ENCODE assay signal across 8 mouse cellular contexts in genomic region chr19:43615074-43615445, GRCm38 (mm10). TPM values are rescaled to one million over a fixed set of nuclear protein-coding genes. Genes with fewer than 3 reads are reported as not detected.
DNase-seq lines count a peak whose midpoint lies in the region; ATAC-seq lines count a peak whose summit lies in the region.

No protein-coding gene starts in this region.

- peaks cover 56% of the 10 kb centered on the region for H3K4me1 ChIP-seq in heart, embryonic 10.5 days
- peaks cover 40% of the 10 kb centered on the region for H3K4me1 ChIP-seq in hindbrain, embryonic 12.5 days
- H3K4me1 ChIP-seq in midbrain, embryonic 14.5 days (ENCODE audit: control insufficient read depth, insufficient read depth, low read length), result peaks cover 13% of the 10 kb centered on the region; the same call in 1 of the 2 replicates

- no peak for ATAC-seq in hindbrain, embryonic 12.5 days (ENCODE audit: low FRiP score)
- no peak for ATAC-seq in midbrain, embryonic 14.5 days (ENCODE audit: low FRiP score, low TSS enrichment)

- peak overlapping the region; percentile 56 for H3K4me3 ChIP-seq in heart, embryonic 10.5 days
- peak overlapping the region; percentile 30 for H3K4me3 ChIP-seq in hindbrain, embryonic 12.5 days
- H3K4me3 ChIP-seq in midbrain, embryonic 14.5 days (replicated peaks; ENCODE audit: low read depth, low read length), result peak overlapping the region; percentile 30

- peak overlapping the region; percentile 54 for H3K4me2 ChIP-seq in hindbrain, embryonic 12.5 days (replicated peaks)
- peak overlapping the region; percentile 56 for H3K4me2 ChIP-seq in midbrain, embryonic 14.5 days (ENCODE audit: low read length)

- DNase-seq in heart, embryonic 10.5 days (ENCODE audit: low spot score), result no peak
- no peak for DNase-seq in heart, adult 9 months (ENCODE audit: low spot score in 2 of 2)
- peak; percentile 59 for DNase-seq in embryo, embryonic 10.5 days (ENCODE audit: low spot score)
- peak; percentile 46 for DNase-seq in midbrain, embryonic 14.5 days
- no peak for DNase-seq in right cerebral cortex, postnatal 25 days
- DNase-seq in urinary bladder, postnatal 25 days (ENCODE audit: low spot score), result no peak
- no peak for DNase-seq in right cerebral cortex, adult 2 months (ENCODE audit: low spot score in 2 of 2)

- WGBS in heart, embryonic 10.5 days, result under 1% methylated on average over 20 of the region's 20 CpGs
- 0% methylated on average over 16 of the region's 20 CpGs for WGBS in hindbrain, embryonic 12.5 days
- under 1% methylated on average over 20 of the region's 20 CpGs for WGBS in midbrain, embryonic 14.5 days

- 0 out of 2 replicates have a peak overlapping the region, but pooled peaks have one; percentile 28 for H3K9ac ChIP-seq in hindbrain, embryonic 12.5 days
- 0 out of 2 replicates have a peak overlapping the region, but pooled peaks have one; percentile 4 for H3K9ac ChIP-seq in midbrain, embryonic 14.5 days (replicated peaks; ENCODE audit: low read length)

- peak overlapping the region; percentile 16; the same call in 1 of the 2 replicates for H3K27ac ChIP-seq in heart, embryonic 10.5 days
- H3K27ac ChIP-seq in hindbrain, embryonic 12.5 days, result no peak overlapping the region
- H3K27ac ChIP-seq in midbrain, embryonic 14.5 days (replicated peaks; ENCODE audit: low read depth, low read length), result no peak overlapping the region

- no peaks in the 10 kb centered on the region for H3K36me3 ChIP-seq in heart, embryonic 10.5 days
- H3K36me3 ChIP-seq in hindbrain, embryonic 12.5 days, result no peaks in the 10 kb centered on the region
- H3K36me3 ChIP-seq in midbrain, embryonic 14.5 days (ENCODE audit: control insufficient read depth, insufficient read depth, low read length), result no peaks in the 10 kb centered on the region

- no peaks in the 10 kb centered on the region for H3K9me3 ChIP-seq in heart, embryonic 10.5 days
- H3K9me3 ChIP-seq in hindbrain, embryonic 12.5 days (replicated peaks), result no peaks in the 10 kb centered on the region
- no peaks in the 10 kb centered on the region for H3K9me3 ChIP-seq in midbrain, embryonic 14.5 days (ENCODE audit: control insufficient read depth, low read length)

- H3K27me3 ChIP-seq in heart, embryonic 10.5 days (ENCODE audit: insufficient read depth, poor library complexity, severe bottlenecking), result peaks cover 100% of the 10 kb centered on the region
- peaks cover 99% of the 10 kb centered on the region for H3K27me3 ChIP-seq in hindbrain, embryonic 12.5 days
- H3K27me3 ChIP-seq in midbrain, embryonic 14.5 days (ENCODE audit: control insufficient read depth, insufficient read depth, low read length), result peaks cover 89% of the 10 kb centered on the region

RNA-seq across cellular contexts. Expression of gene Nkx2-3, which starts 2.9 kb away (rescaled TPM):
- 0.55 and 2.4 TPM in 2 replicates for polyA plus RNA-seq in heart, embryonic 10.5 days (2016; fragmentation: Nextera tagmentation; extraction: Ambion mirVana)
- polyA plus RNA-seq in hindbrain, embryonic 12.5 days (2016; fragmentation: Nextera tagmentation; extraction: Ambion mirVana), result 0.21 and 0.22 TPM in 2 replicates
- 0.30 and 0.62 TPM in 2 replicates for polyA plus RNA-seq in midbrain, embryonic 14.5 days (2014; fragmentation: Nextera tagmentation; extraction: Ambion mirVana)

RNA-seq across cellular contexts. Expression of gene Slc25a28, which starts 59.6 kb away (rescaled TPM):
- 9.2 and 13.7 TPM in 2 replicates for polyA plus RNA-seq in heart, embryonic 10.5 days (2016; fragmentation: Nextera tagmentation; extraction: Ambion mirVana)
- polyA plus RNA-seq in hindbrain, embryonic 12.5 days (2016; fragmentation: Nextera tagmentation; extraction: Ambion mirVana), result 17.0 and 17.4 TPM in 2 replicates
- polyA plus RNA-seq in midbrain, embryonic 14.5 days (2014; fragmentation: Nextera tagmentation; extraction: Ambion mirVana), result 10.8 and 16.7 TPM in 2 replicates

Comparison
In these comparisons a context has a peak if more than half of its experiments do, and no peak if none do; other contexts are left out.
1. DNase-seq: peak in embryo, embryonic 10.5 days (single experiment) and midbrain, embryonic 14.5 days (single experiment); none in heart, embryonic 10.5 days (single experiment), heart, adult 9 months (0 of 2), right cerebral cortex, postnatal 25 days (single experiment), urinary bladder, postnatal 25 days (single experiment) and right cerebral cortex, adult 2 months (0 of 2).
2. Peak in every context shown above with its lines, with median percentiles within 50 percentile points of each other: H3K4me3 ChIP-seq.